Mouse (Mus musculus) CH12.LX (cell line): ENCODE data around the gene Syne1. TPM values are rescaled to one million over a fixed set of nuclear protein-coding genes. Genes with fewer than 3 reads are reported as not detected.

Source experiments
- DNase-seq: peaks from one replicate; pipeline ENCODE4 v3.0.0-alpha.2; 2013; ENCODE audit errors: extremely low read depth
- H3K27ac ChIP-seq: 2 replicates; pipeline ENCODE4 v1.5.1; 2012; ENCODE audit warnings: low read depth, mild to moderate bottlenecking, control low read depth, moderate library complexity; ENCODE audit not compliant: insufficient read depth
- H3K27me3 ChIP-seq: replicated peaks from 2 replicates; pipeline ENCODE3; 2012; ENCODE audit warnings: inconsistent platforms
- H3K36me3 ChIP-seq, 2 experiments: replicated peaks in 1 of 2; 2 replicates each; pipeline versions ENCODE3 to v1.6.1; 2012; ENCODE audit warnings: inconsistent platforms in 1 of 2, low read length in 1 of 2, mild to moderate bottlenecking in 1 of 2, mixed read lengths in 1 of 2, moderate library complexity in 1 of 2; ENCODE audit not compliant: control insufficient read depth in 1 of 2, insufficient read depth in 1 of 2
- H3K4me1 ChIP-seq, 2 experiments: 2 replicates each; pipeline ENCODE4 v1.6.1; 2012; ENCODE audit warnings: inconsistent platforms in 1 of 2, moderate library complexity in 1 of 2; ENCODE audit not compliant: insufficient read depth in 2 of 2, control insufficient read depth in 1 of 2
- H3K4me2 ChIP-seq: 2 replicates; pipeline ENCODE4 v1.6.1; 2012; ENCODE audit warnings: low read depth, mild to moderate bottlenecking, control low read depth; ENCODE audit not compliant: poor library complexity, insufficient read depth, severe bottlenecking
- H3K4me3 ChIP-seq, 3 experiments: fragments of 150-350 bp in 1 of 3; sonication (generic) in 1 of 3; replicated peaks in 1 of 3; 2 replicates each; pipeline versions ENCODE3 to v1.5.1; 2011 to 2012; ENCODE audit warnings: low read depth in 2 of 3, low read length in 2 of 3, mild to moderate bottlenecking in 2 of 3, moderate library complexity in 2 of 3, control low read depth in 1 of 3, improper control_type of control experiment in 1 of 3, inconsistent platforms in 1 of 3, mixed read lengths in 1 of 3; ENCODE audit not compliant: poor library complexity in 1 of 3
- H3K79me2 ChIP-seq: replicated peaks from 2 replicates; pipeline ENCODE4 v1.6.1; 2012; ENCODE audit warnings: mild to moderate bottlenecking, moderate library complexity; ENCODE audit not compliant: control insufficient read depth, poor library complexity, insufficient read depth, severe bottlenecking; ENCODE audit errors: extremely low read depth
- H3K9ac ChIP-seq: 2 replicates; pipeline ENCODE4 v1.6.1; 2012; ENCODE audit warnings: low read depth, mild to moderate bottlenecking, control low read depth, moderate library complexity; ENCODE audit not compliant: insufficient read depth
- H3K9me3 ChIP-seq: replicated peaks from 2 replicates; pipeline ENCODE3; 2012; ENCODE audit warnings: low read length, inconsistent platforms, mixed read lengths
- BHLHE40 ChIP-seq: IDR thresholded peaks from 2 replicates; pipeline ENCODE4 v1.6.1; 2011; ENCODE audit warnings: mild to moderate bottlenecking, low read depth, low read length, improper control_type of control experiment
- CHD1 ChIP-seq: IDR thresholded peaks from 2 replicates; pipeline ENCODE4 v1.6.1; 2012; ENCODE audit warnings: low read depth, low read length, improper control_type of control experiment, inconsistent platforms
- ELF1 ChIP-seq: IDR thresholded peaks from 2 replicates; pipeline ENCODE4 v1.6.1; 2014; ENCODE audit warnings: low read depth, mild to moderate bottlenecking, inconsistent platforms, low read length, improper control_type of control experiment
- ETS1 ChIP-seq: conservative IDR thresholded peaks from 2 replicates; pipeline ENCODE4 v1.6.1; 2012; ENCODE audit warnings: low read depth, mild to moderate bottlenecking, inconsistent platforms, low read length, improper control_type of control experiment, moderate library complexity
- GABPA ChIP-seq: IDR thresholded peaks from 2 replicates; pipeline ENCODE4 v1.6.1; 2012; ENCODE audit warnings: low read depth, low read length, improper control_type of control experiment, inconsistent platforms; ENCODE audit not compliant: insufficient replicate concordance
- HCFC1 ChIP-seq: IDR thresholded peaks from 2 replicates; pipeline ENCODE4 v1.6.1; 2012; ENCODE audit warnings: low read depth, mild to moderate bottlenecking, inconsistent platforms, low read length, improper control_type of control experiment
- JUN ChIP-seq: IDR thresholded peaks from 2 replicates; pipeline ENCODE4 v1.6.1; 2011; ENCODE audit warnings: low read depth, mild to moderate bottlenecking, low read length, improper control_type of control experiment, moderate library complexity; ENCODE audit not compliant: insufficient read depth
- JUND ChIP-seq: conservative IDR thresholded peaks from 2 replicates; pipeline ENCODE4 v1.6.1; 2011; ENCODE audit warnings: low read depth, low read length, improper control_type of control experiment
- MAFK ChIP-seq: IDR thresholded peaks from 2 replicates; pipeline ENCODE4 v1.6.1; 2011; ENCODE audit warnings: low read length, improper control_type of control experiment; ENCODE audit not compliant: insufficient replicate concordance
- MAZ ChIP-seq: IDR thresholded peaks from 2 replicates; pipeline ENCODE4 v1.6.1; 2012; ENCODE audit warnings: low read depth, mild to moderate bottlenecking, inconsistent platforms, low read length, improper control_type of control experiment, moderate library complexity
- MEF2A ChIP-seq: IDR thresholded peaks from 2 replicates; pipeline ENCODE4 v1.6.1; 2014; ENCODE audit warnings: low read depth, mild to moderate bottlenecking, inconsistent platforms, low read length, improper control_type of control experiment, borderline replicate concordance
- MYC ChIP-seq: IDR thresholded peaks from 2 replicates; pipeline ENCODE4 v1.6.1; 2011; ENCODE audit warnings: low read depth, mild to moderate bottlenecking, improper control_type of control experiment, low read length
- NELFE ChIP-seq: IDR thresholded peaks from 2 replicates; pipeline ENCODE4 v1.6.1; 2011; ENCODE audit warnings: low read depth, low read length, improper control_type of control experiment
- PAX5 ChIP-seq: IDR thresholded peaks from 2 replicates; pipeline ENCODE4 v1.6.1; 2012; ENCODE audit warnings: low read length, inconsistent platforms, mixed read lengths
- POLR2A ChIP-seq: IDR thresholded peaks from 2 replicates; pipeline ENCODE4 v1.6.1; 2011; ENCODE audit warnings: low read depth, mild to moderate bottlenecking, improper control_type of control experiment, low read length
- POLR2AphosphoS2 ChIP-seq: IDR thresholded peaks from 2 replicates; pipeline ENCODE4 v1.6.1; 2011; ENCODE audit warnings: low read depth, low read length, improper control_type of control experiment
- SIN3A ChIP-seq: IDR thresholded peaks from 2 replicates; pipeline ENCODE4 v1.6.1; 2012; ENCODE audit warnings: low read length, improper control_type of control experiment, inconsistent platforms
- SMC3 ChIP-seq: IDR thresholded peaks from 2 replicates; pipeline ENCODE4 v1.6.1; 2011; ENCODE audit warnings: low read depth, low read length, improper control_type of control experiment
- TBP ChIP-seq: conservative IDR thresholded peaks from 2 replicates; pipeline ENCODE4 v1.6.1; 2011; ENCODE audit warnings: low read depth, low read length, improper control_type of control experiment
- ZMIZ1 ChIP-seq: IDR thresholded peaks from 2 replicates; pipeline ENCODE4 v1.6.1; 2012; ENCODE audit warnings: low read depth, mild to moderate bottlenecking, inconsistent platforms, low read length, improper control_type of control experiment
- dilution Hi-C: fragments of 300-500 bp; cut with MboI; formaldehyde crosslinking; loops from 2 replicates; pipeline ENCODE4 v1.14.3; 2020; ENCODE audit warnings: low sequenced_read_pairs; ENCODE audit not compliant: extremely low pct_unique_long_range_greater_than_20kb, extremely low pct_ligation_motif_present
- in situ Hi-C: fragments of 300-500 bp; cut with MboI; formaldehyde crosslinking; loops from 3 replicates; pipeline ENCODE4 v1.14.3; 2019; ENCODE audit warnings: low sequenced_read_pairs, low pct_ligation_motif_present, low pct_unique_long_range_greater_than_20kb, mixed read lengths
- polyA plus RNA-seq: library from polyadenylated mRNA; unstranded; fragments of >175 nt; gene quantifications from 2 replicates; pipeline ENCODE4 v1.2.1, GENCODE M21; 2012; ENCODE audit warnings: low read depth; ENCODE audit not compliant: insufficient read length
- total RNA-seq, 2 experiments: library from RNA; depleted of rRNA; stranded (reverse); fragments of 300-350 nt in 1 of 2; fragments of >200 nt in 1 of 2; gene quantifications; 2 replicates each; pipeline ENCODE4 v1.2.3; 2012 to 2014

Gene Syne1
- total and polyA plus RNA-seq, 3 experiments = 3.1 to 7.6 (median 3.6) TPM

GRCm38 (mm10) chr10:5468638-5469037 is 82.6 kb downstream of the Syne1 start:
- Histone ChIP-seq H3K4me1 (no peaks in the 10 kb centered on the region), H3K9ac (no peak overlapping the region), H3K4me3 (no peak overlapping the region), H3K27ac (no peak overlapping the region), H3K79me2 (no peaks in the 10 kb centered on the region), H3K27me3 (no peaks in the 10 kb centered on the region), H3K36me3 (no peaks in the 10 kb centered on the region), H3K4me2 (no peak overlapping the region), H3K9me3 (no peaks in the 10 kb centered on the region)
- in situ Hi-C loops (no loop called here), dilution Hi-C loops (no loop called here)
- TF ChIP-seq MEF2A = no peak
- no peak for TF ChIP-seq JUND
- no peak for TF ChIP-seq BHLHE40
- TF ChIP-seq CHD1 = no peak
- TF ChIP-seq JUN = no peak
- no peak for TF ChIP-seq POLR2A
- TF ChIP-seq SIN3A = no peak
- no peak for TF ChIP-seq MAZ
- TF ChIP-seq MYC = no peak
- no peak for TF ChIP-seq POLR2AphosphoS2
- no peak for TF ChIP-seq PAX5
- no peak for TF ChIP-seq SMC3
- TF ChIP-seq NELFE = no peak
- no peak for TF ChIP-seq ETS1
- TF ChIP-seq HCFC1 = no peak
- TF ChIP-seq MAFK = no peak
- no peak for TF ChIP-seq ZMIZ1
- DNase-seq = no peak

- no peak for DNase-seq
- H3K27ac ChIP-seq = no peak overlapping the region
- TF ChIP-seq TBP (no peak), GABPA (no peak), NELFE (no peak), CHD1 (no peak), MAFK (no peak), BHLHE40 (no peak), ELF1 (no peak), SIN3A (no peak)
- H3K4me2 ChIP-seq = no peak overlapping the region
- no peaks in the 10 kb centered on the region for H3K79me2 ChIP-seq
- H3K9me3 ChIP-seq = no peaks in the 10 kb centered on the region
- in situ Hi-C loops (no loop called here), dilution Hi-C loops (no loop called here)
- H3K9ac ChIP-seq = no peak overlapping the region
- no peaks in the 10 kb centered on the region for H3K36me3 ChIP-seq
- H3K4me1 ChIP-seq = no peaks in the 10 kb centered on the region
- H3K27me3 ChIP-seq = no peaks in the 10 kb centered on the region
- no peak overlapping the region for H3K4me3 ChIP-seq
Observed at GRCm38 (mm10) chr10:5453830-5454229, 97.5 kb downstream of the Syne1 start.
